Mouse (Mus musculus): ENCODE measurements around the gene Ifngr2.
A peak's percentile ranks its signal among the peaks of the same experiment; 100 is the strongest.

Gene Ifngr2

DNA sequence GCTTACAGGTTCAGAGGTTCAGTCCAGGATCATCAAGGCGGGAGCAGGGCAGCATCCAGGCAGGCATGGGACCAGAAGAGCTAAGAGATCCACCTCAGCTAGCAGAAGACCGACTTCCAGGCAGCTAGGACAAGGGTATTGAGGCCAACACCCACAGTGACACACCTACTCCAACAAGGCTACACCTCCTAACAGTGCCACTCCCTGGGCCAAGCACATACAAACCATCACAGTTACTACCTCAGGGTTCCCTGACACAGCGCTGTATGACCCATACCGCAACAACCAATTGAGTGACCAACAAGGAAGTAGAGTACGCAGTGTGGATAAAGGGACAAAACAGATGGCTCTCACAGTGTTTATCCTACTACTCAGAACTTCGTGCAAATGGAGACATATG, 10.5 kb upstream of the Ifngr2 start:
- no peak for DNase-seq (ENCODE audit: low read depth, low spot score)

GRCm38 (mm10) chr16:91537065-91537464, 9.8 kb upstream of the Ifngr2 start:
- no peak for DNase-seq (ENCODE audit: low read depth, low spot score)

DNA sequence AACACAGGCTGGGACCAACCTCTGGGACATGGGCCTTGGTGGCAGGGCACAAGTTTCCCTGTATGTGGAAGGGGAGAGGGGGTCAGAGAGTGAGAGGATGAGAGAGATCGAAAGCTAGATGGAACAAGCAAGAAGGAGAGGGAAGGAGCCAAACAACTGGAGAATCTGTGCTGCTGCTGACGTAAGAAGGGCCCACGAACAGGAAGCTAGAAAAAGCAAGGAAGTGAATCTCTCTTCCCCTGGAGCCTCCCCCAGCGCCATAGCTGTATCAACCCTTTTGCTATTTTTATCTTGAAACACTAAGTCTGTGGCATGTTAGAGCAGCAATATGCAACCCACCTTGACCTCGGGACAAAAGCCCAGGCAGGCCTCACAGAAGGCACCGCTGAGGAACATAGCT, 8.8 kb upstream of the Ifngr2 start:
- DNase-seq (ENCODE audit: low read depth, low spot score), result no peak

GRCm38 (mm10) chr16:91538513-91538912, 8.4 kb upstream of the Ifngr2 start:
- no peak for DNase-seq (ENCODE audit: low read depth, low spot score)

- peak; percentile 55 for DNase-seq (ENCODE audit: low read depth, low spot score)
Observed at GRCm38 (mm10) chr16:91541573-91542081, 5.2 kb upstream of the Ifngr2 start.

GRCm38 (mm10) chr16:91543619-91544018, 3.3 kb upstream of the Ifngr2 start:
- DNase-seq (ENCODE audit: low read depth, low spot score), result no peak

DNA sequence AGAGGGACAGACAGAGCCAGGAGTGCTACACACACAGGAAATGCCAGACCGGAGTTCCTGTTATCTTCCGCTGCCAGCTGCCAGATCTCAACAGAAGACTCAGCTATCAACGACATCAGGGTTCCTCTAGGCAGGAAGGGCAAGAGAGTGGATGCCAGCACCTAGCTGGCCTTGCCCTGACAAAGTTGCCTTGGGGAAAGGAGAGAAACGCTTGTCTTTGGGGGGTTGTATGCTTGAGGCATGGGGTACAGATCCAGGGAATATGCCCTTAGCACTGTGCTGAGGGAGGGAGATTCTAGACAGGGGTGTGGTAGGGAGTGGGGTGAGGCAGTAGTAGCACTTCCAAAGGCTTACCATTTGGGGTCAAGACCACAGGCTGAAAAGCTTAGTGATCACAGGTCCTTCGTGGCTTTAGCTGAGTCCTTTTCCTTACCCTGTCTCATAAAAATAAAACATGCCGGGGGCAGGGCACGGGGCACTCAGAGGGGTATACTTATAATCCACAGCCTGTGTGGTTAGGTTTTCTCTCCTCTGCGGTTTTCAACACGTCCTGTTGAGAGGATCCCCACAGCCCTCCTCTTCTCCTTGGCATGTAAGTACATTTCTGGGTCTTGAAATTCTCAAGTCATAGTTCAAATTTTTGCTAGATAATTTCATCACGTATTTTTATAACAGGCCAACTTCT, 1.1 kb upstream of the Ifngr2 start:
- DNase-seq (ENCODE audit: low read depth, low spot score), result no peak

DNA sequence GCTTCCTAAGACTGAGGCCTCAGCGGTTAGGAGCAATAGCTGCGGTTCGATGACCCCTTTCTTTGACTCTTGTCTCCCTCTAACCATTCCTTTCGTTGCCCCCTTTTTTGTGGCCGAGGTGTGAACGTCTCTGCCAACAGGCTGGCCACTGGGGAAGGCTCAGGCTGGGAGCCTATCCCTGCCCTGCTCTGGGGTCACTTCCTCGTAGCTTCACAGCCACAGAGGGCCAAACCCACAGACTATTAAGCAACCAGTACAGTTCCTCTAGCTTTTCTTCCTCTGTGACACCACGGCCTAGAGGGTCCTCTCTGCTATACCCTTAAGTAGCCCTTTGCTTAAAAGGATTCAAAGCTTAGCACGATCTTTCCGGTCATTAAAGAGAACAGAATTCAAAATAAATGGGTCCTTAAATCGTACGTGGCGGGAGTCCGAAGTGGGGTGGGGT, 459 bp upstream of the Ifngr2 start:
- no peak for DNase-seq (ENCODE audit: low read depth, low spot score)

DNA sequence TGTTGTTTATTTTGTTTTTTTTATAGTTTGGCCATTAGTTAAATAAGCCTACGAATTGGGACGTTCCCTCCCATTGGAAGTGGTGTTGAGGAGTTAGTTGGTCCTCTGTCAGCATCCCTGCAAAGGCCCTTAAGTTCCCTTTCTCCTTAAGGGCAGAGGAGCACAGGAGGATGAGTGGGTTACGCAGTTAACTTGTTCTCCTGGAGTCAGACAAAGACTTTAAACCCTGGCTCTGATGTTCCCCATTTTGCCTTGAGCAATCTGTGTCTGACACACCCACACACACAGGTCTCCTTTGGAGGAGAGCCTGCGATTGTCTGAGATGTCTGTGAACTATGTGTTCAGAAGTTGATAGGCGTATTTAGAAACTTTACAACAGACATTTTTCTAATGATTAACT, 1.1 kb downstream of the Ifngr2 start:
- DNase-seq (ENCODE audit: low read depth, low spot score), result no peak

DNA sequence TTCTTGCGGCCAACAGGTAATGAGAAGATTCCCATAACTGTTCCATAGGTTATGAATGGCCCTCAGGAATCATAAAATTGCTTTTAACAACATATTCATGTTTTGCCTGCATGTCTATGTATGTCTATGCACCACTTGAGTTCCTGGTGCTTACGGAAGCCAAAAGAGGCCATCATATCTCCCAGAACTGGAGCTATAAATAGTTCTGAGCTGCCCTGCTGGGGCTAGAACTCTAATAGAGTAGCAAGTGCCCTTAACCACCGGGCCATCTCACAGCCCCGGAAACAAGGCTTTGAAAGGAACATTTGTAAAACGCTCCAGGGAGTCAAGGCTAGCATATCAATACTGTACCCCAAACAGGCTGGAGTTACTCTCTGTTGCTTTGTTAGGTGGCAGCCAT, 1.7 kb downstream of the Ifngr2 start:
- DNase-seq (ENCODE audit: low read depth, low spot score), result peak; percentile 71

GRCm38 (mm10) chr16:91548996-91549395, 2.1 kb downstream of the Ifngr2 start:
- no peak for DNase-seq (ENCODE audit: low read depth, low spot score)

GRCm38 (mm10) chr16:91549616-91550015, 2.7 kb downstream of the Ifngr2 start:
- no peak for DNase-seq (ENCODE audit: low read depth, low spot score)

DNA sequence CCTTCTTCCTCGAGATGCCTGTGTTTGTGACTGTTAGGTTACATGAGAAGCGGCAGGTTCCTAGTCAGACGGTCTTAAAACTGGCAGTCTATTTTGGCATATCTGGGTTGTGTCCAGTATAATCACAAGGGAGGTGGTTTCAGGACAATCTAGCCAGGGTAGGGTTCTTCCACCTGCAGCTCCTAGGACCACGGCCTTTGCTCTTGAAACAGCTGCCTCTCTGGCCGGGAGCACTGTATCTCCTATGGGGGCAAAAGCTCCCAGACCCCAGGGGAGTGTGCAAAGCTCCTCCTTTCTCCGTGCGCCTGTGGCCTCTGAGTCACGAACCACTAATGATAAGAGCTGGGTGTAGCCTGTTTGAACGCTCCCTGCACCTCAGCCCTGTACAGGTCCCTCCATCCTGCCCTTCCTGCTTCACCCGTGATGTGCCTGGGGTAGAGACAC, 4.2 kb downstream of the Ifngr2 start:
- DNase-seq (ENCODE audit: low read depth, low spot score), result no peak

GRCm38 (mm10) chr16:91552072-91552471, 5.2 kb downstream of the Ifngr2 start:
- DNase-seq (ENCODE audit: low read depth, low spot score), result no peak

GRCm38 (mm10) chr16:91553625-91554024, 6.8 kb downstream of the Ifngr2 start:
- no peak for DNase-seq (ENCODE audit: low read depth, low spot score)

- no peak for DNase-seq (ENCODE audit: low read depth, low spot score)
Observed at GRCm38 (mm10) chr16:91555017-91555605, 8.2 kb downstream of the Ifngr2 start.

- no peak for DNase-seq (ENCODE audit: low read depth, low spot score)
Observed at GRCm38 (mm10) chr16:91556659-91557058, 9.8 kb downstream of the Ifngr2 start.

GRCm38 (mm10) chr16:91557214-91557613, 10.3 kb downstream of the Ifngr2 start:
- DNase-seq (ENCODE audit: low read depth, low spot score), result no peak

DNA sequence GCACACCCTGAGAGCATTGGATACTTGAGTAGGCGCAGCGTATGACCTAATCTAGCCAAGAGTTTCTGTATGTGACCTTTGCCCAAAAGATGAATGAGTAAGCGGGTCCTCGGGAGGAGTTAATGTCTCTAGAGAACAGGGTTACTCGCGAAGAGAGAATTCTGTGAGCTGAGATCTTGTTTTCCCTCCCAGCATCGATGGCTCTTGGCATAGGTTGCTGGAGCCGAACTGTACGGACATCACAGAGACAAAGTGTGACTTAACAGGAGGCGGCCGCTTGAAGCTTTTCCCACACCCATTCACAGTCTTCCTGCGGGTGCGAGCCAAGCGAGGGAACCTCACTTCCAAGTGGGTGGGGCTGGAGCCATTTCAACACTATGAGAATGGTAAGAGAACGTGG, 10.8 kb downstream of the Ifngr2 start:
- DNase-seq (ENCODE audit: low read depth, low spot score), result no peak

GRCm38 (mm10) chr16:91561099-91561498, 14.2 kb downstream of the Ifngr2 start:
- DNase-seq (ENCODE audit: low read depth, low spot score), result no peak

GRCm38 (mm10) chr16:91561541-91562457, 14.9 kb downstream of the Ifngr2 start:
- peak; percentile 84 for DNase-seq (ENCODE audit: low read depth, low spot score)
